Mouse (Mus musculus) CH12.LX (cell line): ENCODE measurements around the gene Ttll11. TPM values are rescaled to one million over a fixed set of nuclear protein-coding genes. Genes with fewer than 3 reads are reported as not detected.

Experiments
- DNase-seq: peaks from one replicate; pipeline ENCODE4 v3.0.0-alpha.2; 2013; ENCODE audit errors: extremely low read depth
- H3K27ac ChIP-seq: 2 replicates; pipeline ENCODE4 v1.5.1; 2012; ENCODE audit warnings: low read depth, mild to moderate bottlenecking, control low read depth, moderate library complexity; ENCODE audit not compliant: insufficient read depth
- H3K27me3 ChIP-seq: replicated peaks from 2 replicates; pipeline ENCODE3; 2012; ENCODE audit warnings: inconsistent platforms
- H3K36me3 ChIP-seq, 2 experiments: replicated peaks in 1 of 2; 2 replicates each; pipeline versions ENCODE3 to v1.6.1; 2012; ENCODE audit warnings: inconsistent platforms in 1 of 2, low read length in 1 of 2, mild to moderate bottlenecking in 1 of 2, mixed read lengths in 1 of 2, moderate library complexity in 1 of 2; ENCODE audit not compliant: control insufficient read depth in 1 of 2, insufficient read depth in 1 of 2
- H3K4me1 ChIP-seq, 2 experiments: 2 replicates each; pipeline ENCODE4 v1.6.1; 2012; ENCODE audit warnings: inconsistent platforms in 1 of 2, moderate library complexity in 1 of 2; ENCODE audit not compliant: insufficient read depth in 2 of 2, control insufficient read depth in 1 of 2
- H3K4me2 ChIP-seq: 2 replicates; pipeline ENCODE4 v1.6.1; 2012; ENCODE audit warnings: low read depth, mild to moderate bottlenecking, control low read depth; ENCODE audit not compliant: poor library complexity, insufficient read depth, severe bottlenecking
- H3K4me3 ChIP-seq, 3 experiments: fragments of 150-350 bp in 1 of 3; sonication (generic) in 1 of 3; replicated peaks in 1 of 3; 2 replicates each; pipeline versions ENCODE3 to v1.5.1; 2011 to 2012; ENCODE audit warnings: low read depth in 2 of 3, low read length in 2 of 3, mild to moderate bottlenecking in 2 of 3, moderate library complexity in 2 of 3, control low read depth in 1 of 3, improper control_type of control experiment in 1 of 3, inconsistent platforms in 1 of 3, mixed read lengths in 1 of 3; ENCODE audit not compliant: poor library complexity in 1 of 3
- H3K79me2 ChIP-seq: replicated peaks from 2 replicates; pipeline ENCODE4 v1.6.1; 2012; ENCODE audit warnings: mild to moderate bottlenecking, moderate library complexity; ENCODE audit not compliant: control insufficient read depth, poor library complexity, insufficient read depth, severe bottlenecking; ENCODE audit errors: extremely low read depth
- H3K9ac ChIP-seq: 2 replicates; pipeline ENCODE4 v1.6.1; 2012; ENCODE audit warnings: low read depth, mild to moderate bottlenecking, control low read depth, moderate library complexity; ENCODE audit not compliant: insufficient read depth
- H3K9me3 ChIP-seq: replicated peaks from 2 replicates; pipeline ENCODE3; 2012; ENCODE audit warnings: low read length, inconsistent platforms, mixed read lengths
- BHLHE40 ChIP-seq: IDR thresholded peaks from 2 replicates; pipeline ENCODE4 v1.6.1; 2011; ENCODE audit warnings: mild to moderate bottlenecking, low read depth, low read length, improper control_type of control experiment
- CHD1 ChIP-seq: IDR thresholded peaks from 2 replicates; pipeline ENCODE4 v1.6.1; 2012; ENCODE audit warnings: low read depth, low read length, improper control_type of control experiment, inconsistent platforms
- CHD2 ChIP-seq: IDR thresholded peaks from 2 replicates; pipeline ENCODE4 v1.6.1; 2011; ENCODE audit warnings: low read length, improper control_type of control experiment
- ELF1 ChIP-seq: IDR thresholded peaks from 2 replicates; pipeline ENCODE4 v1.6.1; 2014; ENCODE audit warnings: low read depth, mild to moderate bottlenecking, inconsistent platforms, low read length, improper control_type of control experiment
- EP300 ChIP-seq: IDR thresholded peaks from 2 replicates; pipeline ENCODE4 v1.6.1; 2011; ENCODE audit warnings: low read length, improper control_type of control experiment
- ETS1 ChIP-seq: conservative IDR thresholded peaks from 2 replicates; pipeline ENCODE4 v1.6.1; 2012; ENCODE audit warnings: low read depth, mild to moderate bottlenecking, inconsistent platforms, low read length, improper control_type of control experiment, moderate library complexity
- GABPA ChIP-seq: IDR thresholded peaks from 2 replicates; pipeline ENCODE4 v1.6.1; 2012; ENCODE audit warnings: low read depth, low read length, improper control_type of control experiment, inconsistent platforms; ENCODE audit not compliant: insufficient replicate concordance
- HCFC1 ChIP-seq: IDR thresholded peaks from 2 replicates; pipeline ENCODE4 v1.6.1; 2012; ENCODE audit warnings: low read depth, mild to moderate bottlenecking, inconsistent platforms, low read length, improper control_type of control experiment
- IRF4 ChIP-seq: IDR thresholded peaks from 2 replicates; pipeline ENCODE4 v1.6.1; 2014; ENCODE audit warnings: low read depth, mild to moderate bottlenecking, inconsistent platforms, low read length, improper control_type of control experiment
- JUND ChIP-seq: conservative IDR thresholded peaks from 2 replicates; pipeline ENCODE4 v1.6.1; 2011; ENCODE audit warnings: low read depth, low read length, improper control_type of control experiment
- MAFK ChIP-seq: IDR thresholded peaks from 2 replicates; pipeline ENCODE4 v1.6.1; 2011; ENCODE audit warnings: low read length, improper control_type of control experiment; ENCODE audit not compliant: insufficient replicate concordance
- MAX ChIP-seq: IDR thresholded peaks from 2 replicates; pipeline ENCODE4 v1.6.1; 2011; ENCODE audit warnings: low read length, improper control_type of control experiment
- MAZ ChIP-seq: IDR thresholded peaks from 2 replicates; pipeline ENCODE4 v1.6.1; 2012; ENCODE audit warnings: low read depth, mild to moderate bottlenecking, inconsistent platforms, low read length, improper control_type of control experiment, moderate library complexity
- MEF2A ChIP-seq: IDR thresholded peaks from 2 replicates; pipeline ENCODE4 v1.6.1; 2014; ENCODE audit warnings: low read depth, mild to moderate bottlenecking, inconsistent platforms, low read length, improper control_type of control experiment, borderline replicate concordance
- MXI1 ChIP-seq: IDR thresholded peaks from 2 replicates; pipeline ENCODE4 v1.6.1; 2011; ENCODE audit warnings: mild to moderate bottlenecking, low read depth, low read length, improper control_type of control experiment
- PAX5 ChIP-seq: IDR thresholded peaks from 2 replicates; pipeline ENCODE4 v1.6.1; 2012; ENCODE audit warnings: low read length, inconsistent platforms, mixed read lengths
- POLR2A ChIP-seq: IDR thresholded peaks from 2 replicates; pipeline ENCODE4 v1.6.1; 2011; ENCODE audit warnings: low read depth, mild to moderate bottlenecking, improper control_type of control experiment, low read length
- POLR2AphosphoS2 ChIP-seq: IDR thresholded peaks from 2 replicates; pipeline ENCODE4 v1.6.1; 2011; ENCODE audit warnings: low read depth, low read length, improper control_type of control experiment
- RAD21 ChIP-seq: IDR thresholded peaks from 2 replicates; pipeline ENCODE4 v1.6.1; 2011; ENCODE audit warnings: low read depth, mild to moderate bottlenecking, low read length, improper control_type of control experiment, moderate library complexity
- RCOR1 ChIP-seq: conservative IDR thresholded peaks from 2 replicates; pipeline ENCODE4 v1.6.1; 2012; ENCODE audit warnings: low read depth, mild to moderate bottlenecking, inconsistent platforms, low read length, improper control_type of control experiment
- SIN3A ChIP-seq: IDR thresholded peaks from 2 replicates; pipeline ENCODE4 v1.6.1; 2012; ENCODE audit warnings: low read length, improper control_type of control experiment, inconsistent platforms
- SMC3 ChIP-seq: IDR thresholded peaks from 2 replicates; pipeline ENCODE4 v1.6.1; 2011; ENCODE audit warnings: low read depth, low read length, improper control_type of control experiment
- TCF12 ChIP-seq: IDR thresholded peaks from 2 replicates; pipeline ENCODE4 v1.6.1; 2014; ENCODE audit warnings: low read depth, mild to moderate bottlenecking, inconsistent platforms, low read length, improper control_type of control experiment
- UBTF ChIP-seq: IDR thresholded peaks from 2 replicates; pipeline ENCODE4 v1.6.1; 2012; ENCODE audit warnings: low read depth, mild to moderate bottlenecking, inconsistent platforms, low read length, improper control_type of control experiment, moderate library complexity
- USF1 ChIP-seq: IDR thresholded peaks from 2 replicates; pipeline ENCODE4 v1.6.1; 2014; ENCODE audit warnings: low read depth, mild to moderate bottlenecking, inconsistent platforms, low read length, improper control_type of control experiment
- ZC3H11A ChIP-seq: IDR thresholded peaks from 2 replicates; pipeline ENCODE4 v1.6.1; 2012; ENCODE audit warnings: low read depth, mild to moderate bottlenecking, inconsistent platforms, low read length, improper control_type of control experiment
- ZKSCAN1 ChIP-seq: IDR thresholded peaks from 2 replicates; pipeline ENCODE4 v1.6.1; 2012; ENCODE audit warnings: low read depth, inconsistent platforms, low read length, improper control_type of control experiment, borderline replicate concordance
- ZMIZ1 ChIP-seq: IDR thresholded peaks from 2 replicates; pipeline ENCODE4 v1.6.1; 2012; ENCODE audit warnings: low read depth, mild to moderate bottlenecking, inconsistent platforms, low read length, improper control_type of control experiment
- ZNF384 ChIP-seq: IDR thresholded peaks from 2 replicates; pipeline ENCODE4 v1.6.1; 2012; ENCODE audit warnings: low read depth, low read length, improper control_type of control experiment, inconsistent platforms
- dilution Hi-C: fragments of 300-500 bp; cut with MboI; formaldehyde crosslinking; loops from 2 replicates; pipeline ENCODE4 v1.14.3; 2020; ENCODE audit warnings: low sequenced_read_pairs; ENCODE audit not compliant: extremely low pct_unique_long_range_greater_than_20kb, extremely low pct_ligation_motif_present
- in situ Hi-C: fragments of 300-500 bp; cut with MboI; formaldehyde crosslinking; loops from 3 replicates; pipeline ENCODE4 v1.14.3; 2019; ENCODE audit warnings: low sequenced_read_pairs, low pct_ligation_motif_present, low pct_unique_long_range_greater_than_20kb, mixed read lengths
- polyA plus RNA-seq: library from polyadenylated mRNA; unstranded; fragments of >175 nt; gene quantifications from 2 replicates; pipeline ENCODE4 v1.2.1, GENCODE M21; 2012; ENCODE audit warnings: low read depth; ENCODE audit not compliant: insufficient read length
- total RNA-seq, 2 experiments: library from RNA; depleted of rRNA; stranded (reverse); fragments of 300-350 nt in 1 of 2; fragments of >200 nt in 1 of 2; gene quantifications; 2 replicates each; pipeline ENCODE4 v1.2.3; 2012 to 2014

Gene Ttll11
- total and polyA plus RNA-seq, 3 experiments = 0.04 to 0.31 (median 0.11) TPM

DNA sequence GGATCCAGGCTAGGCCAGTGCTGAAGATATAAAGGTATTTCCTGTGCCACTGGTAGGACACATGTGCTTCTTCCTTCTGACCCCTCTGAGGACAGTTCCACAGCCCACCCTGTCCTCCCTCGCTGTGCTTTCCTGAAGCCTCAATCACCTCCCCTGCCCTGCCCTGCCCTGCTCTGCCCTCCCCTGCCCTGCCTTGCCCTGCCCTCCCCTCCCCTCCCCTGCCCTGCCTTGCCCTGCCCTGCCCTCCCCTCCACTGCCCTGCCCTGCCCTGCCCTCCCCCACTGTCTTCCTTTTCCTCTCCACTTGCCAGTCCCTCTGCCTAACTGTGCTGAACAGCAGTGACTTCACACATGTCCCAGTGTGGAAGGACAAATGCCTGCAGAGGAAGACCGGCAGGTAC is 160.8 kb downstream of the Ttll11 start:
- H3K4me3 ChIP-seq = no peak overlapping the region
- in situ Hi-C loops = no loop called here
- no peaks in the 10 kb centered on the region for H3K79me2 ChIP-seq
- TF ChIP-seq ZNF384 (no peak), ETS1 (no peak), CHD2 (no peak), ELF1 (no peak), EP300 (no peak), MAFK (no peak), POLR2AphosphoS2 (no peak), UBTF (no peak), USF1 (no peak), ZKSCAN1 (no peak), PAX5 (no peak), RAD21 (no peak), GABPA (no peak), IRF4 (no peak), SMC3 (no peak), MXI1 (no peak), MAX (no peak)
- TF ChIP-seq, all 38 proteins: peak for 0
- no peaks in the 10 kb centered on the region for H3K9me3 ChIP-seq
- dilution Hi-C loops = no loop called here
- DNase-seq = no peak
- peaks cover 3% of the 10 kb centered on the region for H3K27me3 ChIP-seq
- no peak overlapping the region for H3K27ac ChIP-seq
- H3K4me1 ChIP-seq = peaks cover 0 to 23% of the 10 kb centered on the region in 2 experiments; a peak in 2 of 4 replicates
- H3K4me2 ChIP-seq = no peak overlapping the region
- no peaks in the 10 kb centered on the region for H3K36me3 ChIP-seq
- H3K9ac ChIP-seq = no peak overlapping the region

DNA sequence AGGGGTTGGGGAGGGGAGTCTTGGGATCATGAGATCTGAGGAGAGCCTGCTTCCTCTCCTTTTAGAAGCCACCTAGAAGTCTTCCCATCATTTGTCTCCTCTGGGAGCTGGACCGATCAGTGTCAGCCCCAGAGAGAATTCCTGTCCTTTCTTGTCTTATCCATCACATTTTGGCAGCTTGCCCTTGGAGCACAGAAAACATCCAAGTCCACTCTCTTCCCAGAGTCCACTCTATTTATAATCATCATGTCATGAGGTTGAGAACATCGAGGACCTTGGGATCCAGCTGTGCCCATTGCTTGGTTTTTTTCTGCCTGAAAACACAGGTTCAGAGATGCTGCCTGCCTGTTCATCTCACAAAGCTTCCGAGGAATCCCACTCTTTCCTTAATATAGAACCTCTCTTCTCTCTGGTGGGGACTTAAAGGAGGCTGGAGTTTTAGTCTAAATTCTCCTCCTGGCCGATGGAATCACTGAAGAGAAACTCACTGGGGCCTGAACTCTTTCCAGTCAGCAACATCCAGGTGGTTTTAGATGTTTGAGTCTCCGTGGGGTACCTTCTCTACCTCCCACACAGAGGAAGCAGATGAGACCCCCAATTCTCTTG is 163.6 kb downstream of the Ttll11 start:
- dilution Hi-C loops = no loop called here
- H3K4me1 ChIP-seq = peaks cover 0 to 23% of the 10 kb centered on the region in 2 experiments; a peak in 2 of 4 replicates
- no peak overlapping the region for H3K27ac ChIP-seq

More for the DNA sequence above, 163.6 kb downstream of the Ttll11 start:
- H3K4me3 ChIP-seq = no peak overlapping the region
- H3K36me3 ChIP-seq = no peaks in the 10 kb centered on the region
- TF ChIP-seq POLR2A (no peak), CHD2 (no peak), MAX (no peak), HCFC1 (no peak), RCOR1 (no peak), POLR2AphosphoS2 (no peak), ZNF384 (no peak), CHD1 (no peak), ZC3H11A (no peak), BHLHE40 (no peak), SIN3A (no peak), TCF12 (no peak), USF1 (no peak), MEF2A (no peak), MAZ (no peak), ZMIZ1 (no peak), JUND (no peak)
- no peak overlapping the region for H3K4me2 ChIP-seq
- H3K27me3 ChIP-seq = peaks cover 1% of the 10 kb centered on the region
- H3K79me2 ChIP-seq = no peaks in the 10 kb centered on the region
- H3K9ac ChIP-seq = no peak overlapping the region
- DNase-seq = no peak
- no peaks in the 10 kb centered on the region for H3K9me3 ChIP-seq
- in situ Hi-C loops = no loop called here
